Mouse (Mus musculus): Measurements from ENCODE around the gene Zbtb20.

DNA sequence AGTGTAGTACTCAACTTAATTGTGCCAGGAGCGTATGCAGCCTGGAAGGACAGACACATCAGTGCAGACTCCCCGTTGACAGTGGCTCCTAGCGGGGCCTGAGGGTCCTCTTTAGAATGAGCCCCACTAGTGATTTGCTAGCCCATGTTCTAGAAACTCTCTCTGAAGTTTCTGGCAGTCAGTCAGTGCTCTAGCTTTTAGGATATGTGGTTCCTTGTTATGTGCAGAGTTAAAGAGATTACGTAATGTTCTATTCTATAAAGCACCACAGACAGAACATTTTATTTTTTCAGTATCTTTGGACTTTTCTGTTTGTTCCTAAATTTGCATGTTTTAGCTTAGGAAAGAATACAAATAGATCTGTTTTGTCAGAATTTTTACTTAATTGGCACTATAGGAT, 378.1 kb downstream of the Zbtb20 start:
- no peak for TF ChIP-seq CTCF (IDR thresholded peaks at IDR 0.05; ENCODE audit: control insufficient read depth, insufficient read depth, low read length)
- no peak for TF ChIP-seq POLR2A (IDR thresholded peaks at IDR 0.05; ENCODE audit: borderline replicate concordance, control insufficient read depth, low read depth, low read length)

Data from bone marrow, adult 2 months (tissue).